Mouse (Mus musculus) T-helper 2 cell (primary cell): ENCODE measurements around the gene Mup8.
"Not testable (repeated sequence)": the region's sequence is repeated elsewhere in the genome, so short reads cannot be mapped to it uniquely, and the experiment has no call there.

Experiments
- in situ Hi-C: fragments of 300-600 bp; cut with MboI, MseI; formaldehyde crosslinking; loops from one replicate; pipeline ENCODE4 v1.15.1; 2025; ENCODE audit warnings: high pct_unique_total_duplicates

Gene Mup8

DNA sequence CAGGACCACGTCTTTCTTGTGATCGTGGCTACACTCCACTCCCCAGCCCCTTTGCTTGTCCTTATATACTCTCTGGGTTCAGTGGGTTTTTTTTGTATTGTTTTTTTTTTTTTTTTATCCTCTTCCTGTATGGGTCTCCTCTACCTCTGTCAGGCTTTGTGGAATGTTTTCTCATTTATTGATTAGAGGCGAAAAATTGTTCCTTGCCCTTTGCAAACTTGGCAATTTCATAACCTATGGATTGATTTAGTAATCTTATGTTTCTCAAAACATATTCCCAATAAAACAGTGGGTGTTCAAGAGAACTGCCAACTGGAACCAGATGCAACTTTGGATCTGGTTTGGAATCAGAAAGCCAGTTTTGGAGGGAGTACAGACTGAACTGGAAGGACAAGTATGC, at the start of gene Mup8:
Gene Mup8 (minus strand): TSS at position 101 of the 400 bp plus-strand sequence.
- in situ Hi-C loops: not testable (repeated sequence)

GRCm38 (mm10) chr4:60265977-60266770, 43.8 kb upstream of the Mup8 start:
- in situ Hi-C loops: loop anchor here (10.0 kb wide), 1 partner anchor 1129 kb away; no protein-coding TSS in a partner anchor

DNA sequence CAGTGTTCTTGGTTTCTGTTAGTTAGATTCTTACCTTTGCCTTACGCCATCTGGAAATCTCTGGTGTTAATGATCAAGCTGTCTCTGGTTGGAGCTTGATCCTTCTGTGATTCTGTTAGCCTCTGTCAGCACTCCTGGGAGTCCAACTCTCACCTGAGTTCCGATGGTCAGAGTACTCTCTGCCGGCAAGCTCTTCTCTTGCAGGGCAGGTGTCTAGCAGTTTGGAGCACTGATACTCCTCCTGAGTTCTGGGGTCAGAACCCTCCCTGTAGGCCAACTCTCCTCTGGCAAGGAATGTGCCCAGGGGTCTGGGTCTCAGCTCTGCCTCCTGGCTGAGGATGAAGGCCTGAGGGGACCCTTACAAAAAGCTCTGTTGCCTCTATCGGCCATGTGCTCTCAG, 40.3 kb upstream of the Mup8 start:
- in situ Hi-C loops: loop anchor here (5.0 to 10.0 kb wide), 2 partner anchors 235 to 1132 kb away; no protein-coding TSS in a partner anchor
